Mouse (Mus musculus) retina, postnatal 7 days (tissue): ENCODE results near the gene Olfr769.
"Not testable (repeated sequence)": the region's sequence is repeated elsewhere in the genome, so short reads cannot be mapped to it uniquely, and the experiment has no call there.

Source experiments
- DNase-seq: peaks from one replicate; pipeline ENCODE4 v3.0.0-alpha.2; 2012; ENCODE audit warnings: low read depth, low spot score

Gene Olfr769

GRCm38 (mm10) chr10:129117761-129118160 lies at the start of gene Olfr769:
Olfr769 (minus strand) TSS chr10:129117861.
- DNase-seq, result no peak

GRCm38 (mm10) chr10:129164651-129165050 lies 47.0 kb upstream of the Olfr769 start, which contains the start of gene Olfr771:
Olfr771 (minus strand) TSS chr10:129164751.
- no peak for DNase-seq

- no peak for DNase-seq
Observed at GRCm38 (mm10) chr10:129138898-129139297, 21.2 kb upstream of the Olfr769 start, which contains the start of gene Olfr770. Olfr770 (minus strand) TSS chr10:129138998.

- DNase-seq, result no peak
Observed at GRCm38 (mm10) chr10:129115146-129115545, 2.5 kb downstream of the Olfr769 start.

- DNase-seq, result no peak
Observed at GRCm38 (mm10) chr10:129101231-129101630, 16.4 kb downstream of the Olfr769 start.

GRCm38 (mm10) chr10:129099275-129099674 lies 18.4 kb downstream of the Olfr769 start, which contains the start of gene Olfr768:
Olfr768 (minus strand) TSS chr10:129099375.
- DNase-seq, result no peak

GRCm38 (mm10) chr10:129082810-129083209 lies 34.9 kb downstream of the Olfr769 start, which contains the start of gene Olfr767:
Olfr767 (minus strand) TSS chr10:129082910.
- DNase-seq, result not testable (repeated sequence)

GRCm38 (mm10) chr10:129068877-129069276 lies 48.8 kb downstream of the Olfr769 start, which contains the start of gene Olfr766-ps1:
Olfr766-ps1 (minus strand) TSS chr10:129068977.
- DNase-seq, result no peak
